Mouse (Mus musculus) neural tube, embryonic 12.5 days (tissue): ENCODE data around the gene Haspin. TPM values are rescaled to one million over a fixed set of nuclear protein-coding genes. Genes with fewer than 3 reads are reported as not detected.
A peak's percentile ranks its signal among the peaks of the same experiment; 100 is the strongest.

ENCODE experiments used
- ATAC-seq: fragments of 200-750 bp; cut with Nextera tagmentation; 2 replicates; pipeline ENCODE4 v1.8.0; 2017; ENCODE audit warnings: low read depth, mild to moderate bottlenecking, moderate TSS enrichment, moderate library complexity; ENCODE audit not compliant: low FRiP score
- H3K27ac ChIP-seq: fragments of 300-500 bp; sonication (generic); 2 replicates; pipeline ENCODE4 v1.5.1; 2016
- H3K27me3 ChIP-seq: fragments of 300-500 bp; sonication (generic); replicated peaks from 2 replicates; pipeline ENCODE4 v1.6.1; 2016; ENCODE audit warnings: mild to moderate bottlenecking
- H3K36me3 ChIP-seq: fragments of 300-500 bp; sonication (generic); 2 replicates; pipeline ENCODE4 v1.6.1; 2016; ENCODE audit warnings: mild to moderate bottlenecking
- H3K4me1 ChIP-seq: fragments of 300-500 bp; sonication (generic); 2 replicates; pipeline ENCODE4 v1.6.1; 2016
- H3K4me2 ChIP-seq: fragments of 300-500 bp; sonication (generic); replicated peaks from 2 replicates; pipeline ENCODE4 v1.6.1; 2016; ENCODE audit warnings: mild to moderate bottlenecking
- H3K4me3 ChIP-seq: fragments of 300-500 bp; sonication (generic); 2 replicates; pipeline ENCODE4 v1.5.1; 2016
- H3K9ac ChIP-seq: fragments of 300-500 bp; sonication (generic); 2 replicates; pipeline ENCODE4 v1.6.1; 2016; ENCODE audit warnings: mild to moderate bottlenecking
- H3K9me3 ChIP-seq: fragments of 300-500 bp; sonication (generic); 2 replicates; pipeline ENCODE4 v1.6.1; 2016; ENCODE audit warnings: mild to moderate bottlenecking
- WGBS: fragments of 180-500 bp; shearing (Covaris S2); methylation state at CpG from one replicate; pipeline ENCODE4 v1.1.7; 2016; 5-methylcytosine and 5-hydroxymethylcytosine counted together
- polyA plus RNA-seq: library from polyadenylated mRNA; unstranded; fragments of >200 nt; fragmentation: Nextera tagmentation; extraction: Ambion mirVana; gene quantifications from 2 replicates; pipeline ENCODE4 v1.2.1, GENCODE M21; 2016

The Haspin gene
- polyA plus RNA-seq = 11.0 and 11.1 TPM in 2 replicates

GRCm38 (mm10) chr11:73137591-73138501, at the start of gene Haspin:
TSS of gene Haspin (minus strand) at chr11:73138294.
- Histone ChIP-seq H3K4me3 (peak within 1 kb of the TSS; percentile 82), H3K36me3 (peaks cover 16% of the 10 kb centered on the region), H3K4me1 (peaks cover 27% of the 10 kb centered on the region), H3K27me3 (no peaks in the 10 kb centered on the region), H3K4me2 (peak within 1 kb of the TSS; percentile 85), H3K9me3 (no peaks in the 10 kb centered on the region), H3K27ac (no peak within 1 kb of the TSS), H3K9ac (peak within 1 kb of the TSS; percentile 78)
- under 1% methylated on average over 84 of the region's 84 CpGs for WGBS
- peak; percentile 91 for ATAC-seq

GRCm38 (mm10) chr11:73187231-73187630, 49.1 kb upstream of the Haspin start:
- Histone ChIP-seq H3K4me3 (no peak overlapping the region), H3K27me3 (no peaks in the 10 kb centered on the region), H3K27ac (no peak overlapping the region), H3K4me1 (no peaks in the 10 kb centered on the region), H3K9ac (no peak overlapping the region), H3K9me3 (no peaks in the 10 kb centered on the region), H3K36me3 (peaks cover 90% of the 10 kb centered on the region), H3K4me2 (no peak overlapping the region)
- no peak for ATAC-seq
- WGBS = 88% methylated on average over 6 of the region's 6 CpGs

GRCm38 (mm10) chr11:73185872-73186615, 48.0 kb upstream of the Haspin start:
- no peak overlapping the region for H3K4me3 ChIP-seq
- no peaks in the 10 kb centered on the region for H3K27me3 ChIP-seq
- no peak overlapping the region for H3K9ac ChIP-seq
- H3K36me3 ChIP-seq = peaks cover 82% of the 10 kb centered on the region
- H3K4me1 ChIP-seq = no peaks in the 10 kb centered on the region
- no peaks in the 10 kb centered on the region for H3K9me3 ChIP-seq
- WGBS = 91% methylated on average over 10 of the region's 10 CpGs
- ATAC-seq = no peak
- no peak overlapping the region for H3K4me2 ChIP-seq
- no peak overlapping the region for H3K27ac ChIP-seq

GRCm38 (mm10) chr11:73177895-73178294, 39.8 kb upstream of the Haspin start:
- ATAC-seq = no peak
- no peaks in the 10 kb centered on the region for H3K9me3 ChIP-seq
- H3K36me3 ChIP-seq = peaks cover 20% of the 10 kb centered on the region
- WGBS = 3% methylated on average over 2 of the region's 2 CpGs
- peaks cover 25% of the 10 kb centered on the region for H3K4me1 ChIP-seq
- H3K27ac ChIP-seq = 0 out of 2 replicates have a peak overlapping the region, but pooled peaks have one; percentile 79
- H3K27me3 ChIP-seq = no peaks in the 10 kb centered on the region
- H3K9ac ChIP-seq = peak overlapping the region; percentile 83
- peak overlapping the region; percentile 93 for H3K4me3 ChIP-seq
- H3K4me2 ChIP-seq = peak overlapping the region; percentile 73

DNA sequence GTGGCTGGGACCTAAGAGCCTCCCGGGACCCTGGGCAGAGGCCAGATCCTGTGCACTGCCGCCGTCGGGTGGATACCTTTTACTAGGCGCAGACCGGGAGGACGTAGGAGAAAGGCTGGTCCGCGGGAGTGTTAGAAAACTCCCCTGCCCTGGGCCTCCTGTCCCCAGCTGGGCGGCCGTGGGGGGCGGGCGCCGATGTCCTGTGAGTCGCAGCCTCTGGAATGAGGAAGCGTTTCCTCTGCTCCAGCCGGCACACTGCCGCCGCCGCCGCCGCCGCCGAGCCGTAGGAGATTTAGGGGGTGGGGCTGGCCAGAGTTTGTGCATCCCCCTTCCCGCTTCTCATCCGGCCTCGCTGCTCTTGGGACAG, 39.4 kb upstream of the Haspin start:
- Histone ChIP-seq H3K27me3 (no peaks in the 10 kb centered on the region), H3K4me1 (peaks cover 25% of the 10 kb centered on the region), H3K9ac (peak overlapping the region; percentile 83), H3K4me2 (peak overlapping the region; percentile 73), H3K27ac (peak overlapping the region; percentile 79), H3K9me3 (no peaks in the 10 kb centered on the region), H3K36me3 (peaks cover 18% of the 10 kb centered on the region), H3K4me3 (peak overlapping the region; percentile 93)
- under 1% methylated on average over 28 of the region's 28 CpGs for WGBS
- ATAC-seq = peak; percentile 67

DNA sequence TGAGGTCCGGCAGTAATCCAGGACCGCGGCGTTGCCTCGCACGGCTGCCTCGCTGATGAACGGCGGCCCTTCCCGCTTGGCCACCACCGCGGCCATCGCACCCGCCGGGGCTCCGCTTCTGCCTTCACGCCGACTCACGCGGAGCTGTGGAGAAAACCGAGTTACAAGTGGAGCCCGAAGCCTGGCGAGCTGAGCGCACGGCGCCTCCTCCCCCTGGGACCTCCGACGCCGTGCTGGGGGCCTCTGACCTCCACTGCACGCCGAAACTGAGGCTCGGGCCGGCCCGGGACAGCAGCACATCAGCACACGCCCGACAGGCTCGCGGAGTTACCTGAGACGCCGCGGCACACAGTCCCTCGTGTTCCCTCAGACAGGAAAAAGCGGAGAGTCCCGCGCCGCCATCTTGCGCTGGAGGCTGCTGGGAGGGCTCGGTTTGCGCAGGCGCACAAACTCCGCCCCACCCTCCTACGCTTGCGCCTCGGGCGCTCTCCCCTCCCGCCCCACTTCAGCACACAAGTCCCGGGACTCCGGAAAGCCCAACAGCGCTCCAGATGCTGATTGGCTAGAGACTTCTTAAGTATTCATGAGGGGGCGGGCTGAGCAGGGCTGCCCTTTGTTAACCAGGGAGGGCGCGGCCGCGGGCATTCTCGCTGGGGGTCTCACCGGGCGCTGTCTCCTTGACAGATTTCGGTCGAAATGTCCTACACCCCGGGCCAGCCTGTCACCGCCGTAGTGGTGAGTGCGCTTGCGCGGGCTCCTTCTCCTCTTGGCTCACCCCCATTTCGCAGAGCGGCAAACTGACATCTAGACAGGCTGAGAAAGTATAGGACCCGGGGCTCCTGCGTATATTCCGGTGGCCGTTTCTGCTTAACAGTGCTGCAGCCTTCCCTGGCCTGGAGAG, 38.8 kb upstream of the Haspin start, which contains the start of the genes Emc6 and Tax1bp3:
Gene Emc6 (minus strand): TSS at position 430 of the 901 bp plus-strand sequence.
Gene Tax1bp3 (plus strand): TSS at position 476 of the 901 bp plus-strand sequence.
- H3K27ac ChIP-seq = peak within 1 kb of the TSS; percentile 79
- ATAC-seq = peak; percentile 98
- H3K4me1 ChIP-seq = peaks cover 25% of the 10 kb centered on the region
- peak within 1 kb of the TSS; percentile 73 for H3K4me2 ChIP-seq
- WGBS = under 1% methylated on average over 81 of the region's 81 CpGs
- H3K36me3 ChIP-seq = peaks cover 13% of the 10 kb centered on the region
- no peaks in the 10 kb centered on the region for H3K9me3 ChIP-seq
- no peaks in the 10 kb centered on the region for H3K27me3 ChIP-seq
- peak within 1 kb of the TSS; percentile 86 for H3K9ac ChIP-seq
- peak within 1 kb of the TSS; percentile 93 for H3K4me3 ChIP-seq

- Histone ChIP-seq H3K4me1 (peaks cover 25% of the 10 kb centered on the region), H3K9me3 (no peaks in the 10 kb centered on the region)
Observed at GRCm38 (mm10) chr11:73176186-73176585, 38.1 kb upstream of the Haspin start.

DNA sequence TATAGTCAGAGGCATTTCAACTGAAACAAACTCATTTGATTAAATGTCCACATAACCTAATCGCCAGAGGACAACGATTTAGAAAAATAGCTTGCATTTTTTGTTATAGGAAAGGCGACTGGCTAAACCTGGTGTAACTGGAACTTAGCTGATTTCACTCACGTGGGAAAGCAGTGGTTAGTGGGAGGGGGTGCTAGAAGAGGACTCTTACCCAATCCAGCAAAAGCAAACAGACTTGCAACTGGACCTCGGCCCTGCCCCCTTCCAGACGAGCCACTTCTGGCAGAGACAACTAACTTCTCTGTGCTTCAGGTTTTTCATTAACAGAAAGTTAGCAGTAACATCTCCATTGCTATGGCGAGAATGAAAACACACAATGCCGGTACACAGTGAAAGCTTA, 37.5 kb upstream of the Haspin start:
- Histone ChIP-seq H3K27me3 (no peaks in the 10 kb centered on the region), H3K4me1 (peaks cover 25% of the 10 kb centered on the region), H3K9me3 (no peaks in the 10 kb centered on the region), H3K36me3 (peaks cover 18% of the 10 kb centered on the region), H3K4me2 (peak overlapping the region; percentile 73), H3K27ac (no peak overlapping the region), H3K4me3 (peak overlapping the region; percentile 93), H3K9ac (peak overlapping the region; percentile 86)
- WGBS = 48% methylated on average over 8 of the region's 8 CpGs
- ATAC-seq = no peak

More at GRCm38 (mm10) chr11:73176186-73176585, 38.1 kb upstream of the Haspin start:
- under 1% methylated on average over 15 of the region's 15 CpGs for WGBS
- no peaks in the 10 kb centered on the region for H3K27me3 ChIP-seq
- H3K4me2 ChIP-seq = peak overlapping the region; percentile 73
- H3K9ac ChIP-seq = peak overlapping the region; percentile 86
- peaks cover 18% of the 10 kb centered on the region for H3K36me3 ChIP-seq
- H3K27ac ChIP-seq = peak overlapping the region; percentile 57; the same call in 1 of the 2 replicates
- ATAC-seq = no peak
- peak overlapping the region; percentile 93 for H3K4me3 ChIP-seq

- Histone ChIP-seq H3K27ac (no peak overlapping the region), H3K36me3 (peaks cover 16% of the 10 kb centered on the region; the same call in 1 of the 2 replicates), H3K4me2 (no peak overlapping the region), H3K9me3 (no peaks in the 10 kb centered on the region), H3K4me3 (no peak overlapping the region), H3K9ac (no peak overlapping the region), H3K4me1 (peaks cover 13% of the 10 kb centered on the region), H3K27me3 (no peaks in the 10 kb centered on the region)
- WGBS = 65% methylated on average over 5 of the region's 5 CpGs
- no peak for ATAC-seq
Observed at GRCm38 (mm10) chr11:73172186-73172585, 34.1 kb upstream of the Haspin start.

GRCm38 (mm10) chr11:73169231-73169630, 31.1 kb upstream of the Haspin start:
- Histone ChIP-seq H3K9ac (no peak overlapping the region), H3K27me3 (no peaks in the 10 kb centered on the region), H3K4me1 (no peaks in the 10 kb centered on the region), H3K9me3 (no peaks in the 10 kb centered on the region), H3K4me2 (no peak overlapping the region), H3K27ac (no peak overlapping the region), H3K36me3 (peaks cover 13% of the 10 kb centered on the region; the same call in 1 of the 2 replicates), H3K4me3 (no peak overlapping the region)
- WGBS = 55% methylated on average over 4 of the region's 4 CpGs
- ATAC-seq = peak; percentile 60; the same call in 1 of the 2 replicates

DNA sequence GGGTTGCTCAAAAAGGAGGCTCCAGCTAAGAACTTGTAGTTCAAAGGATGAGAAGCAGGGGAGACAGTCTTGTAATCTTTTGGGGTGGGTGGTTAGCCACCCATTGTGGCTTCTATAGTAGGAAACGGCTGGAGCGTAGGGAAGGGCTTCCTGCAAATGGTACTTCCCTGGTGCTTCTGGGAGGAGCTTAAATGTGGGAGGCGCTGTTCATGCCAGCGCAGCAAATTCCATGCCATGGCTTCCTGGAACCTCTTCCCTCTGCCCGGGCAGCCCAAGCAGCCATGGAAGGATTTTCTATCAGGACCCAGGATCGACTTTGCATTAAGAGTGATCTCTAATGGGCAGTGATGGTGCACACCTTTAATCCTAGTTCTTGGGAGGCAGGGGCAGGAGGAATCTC, 30.5 kb upstream of the Haspin start:
- 84% methylated on average over 6 of the region's 6 CpGs for WGBS
- no peaks in the 10 kb centered on the region for H3K4me1 ChIP-seq
- H3K9ac ChIP-seq = no peak overlapping the region
- H3K27me3 ChIP-seq = no peaks in the 10 kb centered on the region
- ATAC-seq = no peak
- H3K27ac ChIP-seq = no peak overlapping the region
- peaks cover 10% of the 10 kb centered on the region; the same call in 1 of the 2 replicates for H3K36me3 ChIP-seq
- no peak overlapping the region for H3K4me3 ChIP-seq
- no peak overlapping the region for H3K4me2 ChIP-seq
- H3K9me3 ChIP-seq = no peaks in the 10 kb centered on the region
